ENCODE assay signal across 29 mouse cellular contexts in genomic region chr11:5899286-5899685, GRCm38 (mm10). TPM values are rescaled to one million over a fixed set of nuclear protein-coding genes. Genes with fewer than 3 reads are reported as not detected.
DNase-seq lines count a peak whose midpoint lies in the region; ATAC-seq and TF ChIP-seq lines count a peak whose summit lies in the region.
"Had no signal": no experiment of that assay in that cellular context is flagged by ENCODE, and none has a peak within 500 bp of the region (broad histone marks: within the 10 kb centered on the region; RNA-seq: fewer than 3 reads in every experiment).

No protein-coding gene starts in this region.

- H3K4me1 ChIP-seq in heart, embryonic 12.5 days (replicated peaks): peaks cover 61% of the 10 kb centered on the region
- H3K4me1 ChIP-seq in heart, embryonic 15.5 days (replicated peaks): peaks cover 51% of the 10 kb centered on the region
- no peaks in the 10 kb centered on the region for H3K4me1 ChIP-seq in heart, adult 2 months (ENCODE audit: control insufficient read depth, insufficient read depth, low read length)
- H3K4me1 ChIP-seq in midbrain, embryonic 11.5 days (ENCODE audit: control insufficient read depth, insufficient read depth, low read length): peaks cover 25% of the 10 kb centered on the region
- H3K4me1 ChIP-seq in midbrain, embryonic 16.5 days (ENCODE audit: control insufficient read depth, insufficient read depth, low read length): peaks cover 19% of the 10 kb centered on the region

- 0 out of 2 replicates have a peak, but pooled peaks cover 13% of the 10 kb centered on the region for H3K36me3 ChIP-seq in heart, embryonic 12.5 days
- H3K36me3 ChIP-seq in heart, embryonic 15.5 days: no peaks in the 10 kb centered on the region
- no peaks in the 10 kb centered on the region for H3K36me3 ChIP-seq in heart, adult 2 months (ENCODE audit: control insufficient read depth, insufficient read depth, low read length)
- no peaks in the 10 kb centered on the region for H3K36me3 ChIP-seq in midbrain, embryonic 11.5 days (ENCODE audit: control insufficient read depth, insufficient read depth, low read length)
- no peaks in the 10 kb centered on the region for H3K36me3 ChIP-seq in midbrain, embryonic 16.5 days (ENCODE audit: control insufficient read depth, insufficient read depth, low read length)
- H3K36me3 ChIP-seq: embryonic facial prominence, embryonic 10.5 days; embryonic facial prominence, embryonic 13.5 days; forebrain, embryonic 12.5 days; forebrain, embryonic 15.5 days; hindbrain, embryonic 10.5 days; hindbrain, embryonic 13.5 days; intestine, embryonic 15.5 days had no signal

- H3K4me2 ChIP-seq in heart, embryonic 12.5 days: no peak overlapping the region
- no peak overlapping the region for H3K4me2 ChIP-seq in heart, embryonic 15.5 days
- no peak overlapping the region for H3K4me2 ChIP-seq in midbrain, embryonic 11.5 days
- H3K4me2 ChIP-seq in midbrain, embryonic 16.5 days (ENCODE audit: low read length): no peak overlapping the region
- H3K4me2 ChIP-seq: embryonic facial prominence, embryonic 13.5 days; forebrain, embryonic 12.5 days; forebrain, embryonic 15.5 days; hindbrain, embryonic 13.5 days; intestine, embryonic 15.5 days had no signal

- no peaks in the 10 kb centered on the region for H3K79me2 ChIP-seq in heart, adult 2 months (replicated peaks; ENCODE audit: control insufficient read depth, insufficient read depth, low read length)

- DNase-seq in heart, adult 11 months: peak; percentile 94
- no peak for DNase-seq in heart, adult 9 months (ENCODE audit: low spot score in 2 of 2)
- DNase-seq in heart, postnatal 4 days: no peak
- no peak for DNase-seq in heart, adult 2 months
- DNase-seq in midbrain, embryonic 11.5 days (ENCODE audit: low spot score, missing footprints): peak; percentile 26
- DNase-seq: adrenal gland, adult 8-10 months; adrenal gland, postnatal 25 days; cerebellum, adult 11-12 months; cerebellum, adult 8-10 months; cerebellum, postnatal 10 days; cerebellum, postnatal 36 days; embryo, embryonic 11 days; gastrocnemius, postnatal 25 days; kidney, adult 11 months had no signal

- no peak overlapping the region for H3K4me3 ChIP-seq in heart, embryonic 12.5 days
- no peak overlapping the region for H3K4me3 ChIP-seq in heart, embryonic 15.5 days
- no peak overlapping the region for H3K4me3 ChIP-seq in heart, adult 2 months
- no peak overlapping the region for H3K4me3 ChIP-seq in midbrain, embryonic 11.5 days (ENCODE audit: low read depth, low read length)
- H3K4me3 ChIP-seq in midbrain, embryonic 16.5 days (ENCODE audit: low read depth, low read length): no peak overlapping the region
- H3K4me3 ChIP-seq: embryonic facial prominence, embryonic 10.5 days; embryonic facial prominence, embryonic 13.5 days; erythroblast, embryonic 14.5 days; forebrain, embryonic 12.5 days; forebrain, embryonic 15.5 days; hindbrain, embryonic 10.5 days; hindbrain, embryonic 13.5 days; intestine, embryonic 15.5 days had no signal

- intact Hi-C loops in heart, adult 2 months (cut with DNase I): no loop called here

- H3K9me3 ChIP-seq in heart, embryonic 12.5 days (replicated peaks): no peaks in the 10 kb centered on the region
- H3K9me3 ChIP-seq in heart, embryonic 15.5 days (replicated peaks): no peaks in the 10 kb centered on the region
- H3K9me3 ChIP-seq in midbrain, embryonic 11.5 days (ENCODE audit: control insufficient read depth, low read length): no peaks in the 10 kb centered on the region
- no peaks in the 10 kb centered on the region for H3K9me3 ChIP-seq in midbrain, embryonic 16.5 days (replicated peaks; ENCODE audit: control insufficient read depth, low read length, poor library complexity, severe bottlenecking)
- H3K9me3 ChIP-seq: embryonic facial prominence, embryonic 10.5 days; embryonic facial prominence, embryonic 13.5 days; forebrain, embryonic 12.5 days; forebrain, embryonic 15.5 days; hindbrain, embryonic 10.5 days; hindbrain, embryonic 13.5 days; intestine, embryonic 15.5 days had no signal

- H3K27ac ChIP-seq in heart, embryonic 12.5 days (ENCODE audit: poor library complexity, severe bottlenecking): peak overlapping the region; percentile 92
- H3K27ac ChIP-seq in heart, embryonic 15.5 days: peak overlapping the region; percentile 83
- H3K27ac ChIP-seq in heart, adult 2 months: no peak overlapping the region
- H3K27ac ChIP-seq in midbrain, embryonic 11.5 days (ENCODE audit: low read depth, low read length): no peak overlapping the region
- H3K27ac ChIP-seq in midbrain, embryonic 16.5 days (ENCODE audit: low read length): no peak overlapping the region
- H3K27ac ChIP-seq: embryonic facial prominence, embryonic 10.5 days; embryonic facial prominence, embryonic 13.5 days; forebrain, embryonic 12.5 days; forebrain, embryonic 15.5 days; hindbrain, embryonic 13.5 days; intestine, embryonic 15.5 days had no signal

- peaks cover 22% of the 10 kb centered on the region for H3K27me3 ChIP-seq in heart, embryonic 12.5 days (replicated peaks)
- peaks cover 20% of the 10 kb centered on the region; the same call in 1 of the 2 replicates for H3K27me3 ChIP-seq in heart, embryonic 15.5 days
- 0 out of 2 replicates have a peak, but pooled peaks cover 2% of the 10 kb centered on the region for H3K27me3 ChIP-seq in heart, adult 2 months (ENCODE audit: control insufficient read depth, insufficient read depth, low read length)
- peaks cover 2% of the 10 kb centered on the region for H3K27me3 ChIP-seq in midbrain, embryonic 11.5 days (ENCODE audit: control insufficient read depth, insufficient read depth, low read length)
- no peaks in the 10 kb centered on the region; the same call in 1 of the 2 replicates for H3K27me3 ChIP-seq in midbrain, embryonic 16.5 days (ENCODE audit: control insufficient read depth, insufficient read depth, low read depth, low read length)
- H3K27me3 ChIP-seq: forebrain, embryonic 15.5 days; intestine, embryonic 15.5 days had no signal

- ATAC-seq in heart, embryonic 12.5 days (ENCODE audit: insufficient number of reproducible peaks, low FRiP score): no peak
- no peak for ATAC-seq in heart, embryonic 15.5 days (replicated peaks; ENCODE audit: insufficient number of reproducible peaks, insufficient read depth, low FRiP score, low read depth)
- ATAC-seq in midbrain, embryonic 11.5 days (ENCODE audit: low FRiP score): no peak
- ATAC-seq in midbrain, embryonic 16.5 days: no peak
- ATAC-seq: activated CD4-positive, CD25-positive, alpha-beta regulatory T cell, adult 4 months; forebrain, embryonic 15.5 days; hindbrain, embryonic 16.5 days; intestine, embryonic 15.5 days had no signal

- no peak for TF ChIP-seq EP300 in heart, adult 2 months (IDR thresholded peaks at IDR 0.05; ENCODE audit: insufficient read depth, low read depth, low read length)

- no peak for TF ChIP-seq CTCF in heart, adult 2 months (IDR thresholded peaks at IDR 0.05)

- no peak for TF ChIP-seq POLR2A in heart, adult 2 months (IDR thresholded peaks at IDR 0.05; ENCODE audit: insufficient read depth, low read depth, low read length)

- WGBS in heart, embryonic 12.5 days: 82% methylated on average over 10 of the region's 10 CpGs
- 89% methylated on average over 10 of the region's 10 CpGs for WGBS in heart, embryonic 15.5 days
- WGBS in heart, adult 2 months: 96% methylated on average over 10 of the region's 10 CpGs
- WGBS in midbrain, embryonic 11.5 days: 92% methylated on average over 10 of the region's 10 CpGs
- 93% methylated on average over 10 of the region's 10 CpGs for WGBS in midbrain, embryonic 16.5 days

- no peak overlapping the region for H3K9ac ChIP-seq in heart, embryonic 12.5 days
- H3K9ac ChIP-seq in heart, embryonic 15.5 days: no peak overlapping the region
- no peak overlapping the region for H3K9ac ChIP-seq in heart, adult 2 months (ENCODE audit: low read depth, low read length)
- no peak overlapping the region for H3K9ac ChIP-seq in midbrain, embryonic 11.5 days (ENCODE audit: low read length)
- H3K9ac ChIP-seq in midbrain, embryonic 16.5 days (ENCODE audit: low read depth, low read length): no peak overlapping the region
- H3K9ac ChIP-seq: embryonic facial prominence, embryonic 13.5 days; forebrain, embryonic 12.5 days; forebrain, embryonic 15.5 days; hindbrain, embryonic 13.5 days had no signal

RNA-seq across cellular contexts. Expression of gene Myl7, which starts 0.7 kb away (rescaled TPM):
- 5,530 and 5,941 TPM in 2 replicates for polyA plus RNA-seq in heart, embryonic 12.5 days (2016; fragmentation: Nextera tagmentation; extraction: Ambion mirVana)
- 1,000 to 10,000 TPM; 1,420 to 1,616 TPM for total RNA-seq in heart, postnatal 4 days (2021)
- 3,544 and 4,168 TPM in 2 replicates for polyA plus RNA-seq in heart, embryonic 15.5 days (2015; fragmentation: Nextera tagmentation; extraction: Ambion mirVana)
- 100 to 1,000 TPM; 463 to 551 TPM for total RNA-seq in heart, adult 2 months (2021)
- 1,125 and 1,658 TPM in 2 replicates for polyA plus RNA-seq in heart, adult 2 months (2012; rRNA removed)
- 0.59 and 0.92 TPM in 2 replicates for polyA plus RNA-seq in midbrain, embryonic 11.5 days (2014; fragmentation: Nextera tagmentation; extraction: Ambion mirVana)
- not detected in 2 replicates for polyA plus RNA-seq in midbrain, embryonic 16.5 days (2015; fragmentation: Nextera tagmentation; extraction: Ambion mirVana)
- total RNA-seq: adrenal gland, postnatal 25 days; gastrocnemius, adult 8-10 months; gastrocnemius, postnatal 25 days had no signal
- polyA plus RNA-seq: activated CD4-positive, CD25-positive, alpha-beta regulatory T cell, adult 4 months; cortical plate, adult 2 months; hindbrain, embryonic 16.5 days had no signal

RNA-seq across cellular contexts. Expression of gene Pold2, which starts 21.2 kb away (rescaled TPM):
- polyA plus RNA-seq in heart, embryonic 12.5 days (2016; fragmentation: Nextera tagmentation; extraction: Ambion mirVana): 102 and 106 TPM in 2 replicates
- 10 to 100 TPM; 68.5 to 70.2 TPM for total RNA-seq in heart, postnatal 4 days (2021)
- polyA plus RNA-seq in heart, embryonic 15.5 days (2015; fragmentation: Nextera tagmentation; extraction: Ambion mirVana): 96.4 and 112 TPM in 2 replicates
- 10 to 100 TPM; 30.9 to 42.6 TPM for total RNA-seq in heart, adult 2 months (2021)
- polyA plus RNA-seq in heart, adult 2 months (2012; rRNA removed): 49.1 and 58.1 TPM in 2 replicates
- polyA plus RNA-seq in midbrain, embryonic 11.5 days (2014; fragmentation: Nextera tagmentation; extraction: Ambion mirVana): 83.8 and 97.4 TPM in 2 replicates
- polyA plus RNA-seq in midbrain, embryonic 16.5 days (2015; fragmentation: Nextera tagmentation; extraction: Ambion mirVana): 54.0 and 57.4 TPM in 2 replicates

RNA-seq across cellular contexts. Expression of gene Aebp1, which starts 37.5 kb away (rescaled TPM):
- 31.8 and 34.7 TPM in 2 replicates for polyA plus RNA-seq in heart, embryonic 12.5 days (2016; fragmentation: Nextera tagmentation; extraction: Ambion mirVana)
- 10 to 100 TPM; 38.7 to 39.6 TPM for total RNA-seq in heart, postnatal 4 days (2021)
- 31.7 and 43.7 TPM in 2 replicates for polyA plus RNA-seq in heart, embryonic 15.5 days (2015; fragmentation: Nextera tagmentation; extraction: Ambion mirVana)
- total RNA-seq in heart, adult 2 months (2021): 10 to 100 TPM; 18.6 to 19.9 TPM
- polyA plus RNA-seq in heart, adult 2 months (2012; rRNA removed): 25.6 and 33.3 TPM in 2 replicates
- polyA plus RNA-seq in midbrain, embryonic 11.5 days (2014; fragmentation: Nextera tagmentation; extraction: Ambion mirVana): 15.0 and 15.8 TPM in 2 replicates
- polyA plus RNA-seq in midbrain, embryonic 16.5 days (2015; fragmentation: Nextera tagmentation; extraction: Ambion mirVana): 15.6 and 16.4 TPM in 2 replicates

RNA-seq across cellular contexts. Expression of gene Gck, which starts 50.6 kb away (rescaled TPM):
- polyA plus RNA-seq in heart, embryonic 12.5 days (2016; fragmentation: Nextera tagmentation; extraction: Ambion mirVana): 2.2 and 2.8 TPM in 2 replicates
- total RNA-seq in heart, postnatal 4 days (2021): not detected
- 0.72 and 2.0 TPM in 2 replicates for polyA plus RNA-seq in heart, embryonic 15.5 days (2015; fragmentation: Nextera tagmentation; extraction: Ambion mirVana)
- total RNA-seq in heart, adult 2 months (2021): 10 to 100 TPM; 10.4 to 13.9 TPM
- 10.5 and 15.4 TPM in 2 replicates for polyA plus RNA-seq in heart, adult 2 months (2012; rRNA removed)
- 1.5 and 1.8 TPM in 2 replicates for polyA plus RNA-seq in midbrain, embryonic 11.5 days (2014; fragmentation: Nextera tagmentation; extraction: Ambion mirVana)
- 10.5 and 11.8 TPM in 2 replicates for polyA plus RNA-seq in midbrain, embryonic 16.5 days (2015; fragmentation: Nextera tagmentation; extraction: Ambion mirVana)
- polyA plus RNA-seq: activated CD4-positive, CD25-positive, alpha-beta regulatory T cell, adult 4 months; erythroblast, embryonic 14.5 days had no signal

RNA-seq across cellular contexts. Expression of gene Ykt6, which starts 56.2 kb away (rescaled TPM):
- polyA plus RNA-seq in heart, embryonic 12.5 days (2016; fragmentation: Nextera tagmentation; extraction: Ambion mirVana): 41.6 and 42.0 TPM in 2 replicates
- total RNA-seq in heart, postnatal 4 days (2021): 10 to 100 TPM; 92.8 to 94.5 TPM
- polyA plus RNA-seq in heart, embryonic 15.5 days (2015; fragmentation: Nextera tagmentation; extraction: Ambion mirVana): 33.6 and 42.2 TPM in 2 replicates
- 10 to 100 TPM; 53.4 to 62.2 TPM for total RNA-seq in heart, adult 2 months (2021)
- polyA plus RNA-seq in heart, adult 2 months (2012; rRNA removed): 46.3 and 71.2 TPM in 2 replicates
- polyA plus RNA-seq in midbrain, embryonic 11.5 days (2014; fragmentation: Nextera tagmentation; extraction: Ambion mirVana): 27.2 and 29.4 TPM in 2 replicates
- 108 TPM in 2 replicates for polyA plus RNA-seq in midbrain, embryonic 16.5 days (2015; fragmentation: Nextera tagmentation; extraction: Ambion mirVana)

Comparison
In these comparisons a context has a peak if more than half of its experiments do, and no peak if none do; other contexts are left out.
1. DNase-seq: peak in heart, adult 11 months (single experiment) and midbrain, embryonic 11.5 days (single experiment); none in heart, adult 9 months (0 of 2), heart, postnatal 4 days (single experiment) and heart, adult 2 months (0 of 2).
2. H3K27ac ChIP-seq: peak in heart, embryonic 12.5 days (single experiment) and heart, embryonic 15.5 days (single experiment); none in heart, adult 2 months (single experiment), midbrain, embryonic 11.5 days (single experiment) and midbrain, embryonic 16.5 days (single experiment).
3. RNA of gene Myl7, which starts 0.7 kb away (polyA plus RNA-seq): 5,530 to 5,941 TPM in heart, embryonic 12.5 days, 3,544 to 4,168 TPM in heart, embryonic 15.5 days and 1,125 to 1,658 TPM in heart, adult 2 months; 0.59 to 0.92 TPM in midbrain, embryonic 11.5 days and not detected in midbrain, embryonic 16.5 days; every median in the first group is over 100 times any median in the second.